Mouse (Mus musculus) ES-E14 (cell line): ENCODE measurements at regions not wholly inside any gene's neighbourhood (a gene's known extent, or its start where the extent isn't known, plus 50 kb on each side); places are given as distances from the start of the nearest gene placed in this dataset.

Experiments used
- HCFC1 ChIP-seq: IDR thresholded peaks from 2 replicates; pipeline ENCODE4 v1.6.1; 2012; ENCODE audit warnings: low read length, inconsistent platforms, borderline replicate concordance; ENCODE audit not compliant: insufficient read depth
- ZNF384 ChIP-seq: IDR thresholded peaks from 2 replicates; pipeline ENCODE4 v1.6.1; 2012; ENCODE audit warnings: low read depth, low read length, inconsistent platforms

DNA sequence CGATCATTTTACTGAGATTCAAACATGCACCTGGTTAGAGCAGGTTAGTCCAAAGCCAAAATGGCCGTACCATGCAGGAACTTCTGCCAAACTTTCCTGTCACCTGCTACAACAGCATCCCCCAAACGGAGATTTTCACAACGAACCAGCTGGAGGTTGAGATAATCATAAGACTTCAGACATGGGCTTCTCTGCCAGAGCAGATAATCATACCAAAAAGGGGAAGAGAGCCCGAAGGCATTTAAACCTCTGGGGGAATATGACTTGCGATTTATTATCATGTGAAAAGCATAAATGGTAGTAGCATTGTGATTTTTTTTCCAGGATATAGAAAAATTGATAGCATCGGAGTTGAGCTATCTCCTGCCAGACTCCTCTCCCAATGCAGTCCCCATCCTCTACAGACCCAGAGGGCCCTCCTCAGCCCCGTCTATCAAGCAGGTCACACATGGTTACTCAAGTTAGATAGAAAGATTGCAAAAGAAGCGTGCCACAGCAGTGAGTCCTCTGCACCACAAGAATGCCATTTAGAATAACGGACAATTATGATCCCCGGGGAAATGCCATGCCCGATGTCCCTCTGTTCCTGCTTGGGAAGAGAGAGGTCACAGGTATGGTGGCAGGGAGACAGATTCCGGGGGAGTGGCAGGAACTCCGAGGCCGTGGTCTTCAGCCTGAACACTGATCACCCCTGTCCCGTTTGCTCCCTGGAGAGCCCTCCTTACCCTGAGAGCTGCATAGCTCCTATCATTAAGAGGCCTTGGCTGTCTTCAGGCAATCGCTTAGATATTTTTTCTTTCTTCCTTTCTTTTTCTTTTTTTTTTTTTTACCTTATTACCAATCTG lies 151.3 kb upstream of the Lmo4 start:
- no peak for TF ChIP-seq HCFC1
- no peak for TF ChIP-seq ZNF384
